Mouse (Mus musculus): Measurements from ENCODE around the gene Cables2. TPM values are rescaled to one million over a fixed set of nuclear protein-coding genes. Genes with fewer than 3 reads are reported as not detected.

Gene Cables2
- polyA plus RNA-seq, 1 experiment from 2014 or later: 20.8 TPM

DNA sequence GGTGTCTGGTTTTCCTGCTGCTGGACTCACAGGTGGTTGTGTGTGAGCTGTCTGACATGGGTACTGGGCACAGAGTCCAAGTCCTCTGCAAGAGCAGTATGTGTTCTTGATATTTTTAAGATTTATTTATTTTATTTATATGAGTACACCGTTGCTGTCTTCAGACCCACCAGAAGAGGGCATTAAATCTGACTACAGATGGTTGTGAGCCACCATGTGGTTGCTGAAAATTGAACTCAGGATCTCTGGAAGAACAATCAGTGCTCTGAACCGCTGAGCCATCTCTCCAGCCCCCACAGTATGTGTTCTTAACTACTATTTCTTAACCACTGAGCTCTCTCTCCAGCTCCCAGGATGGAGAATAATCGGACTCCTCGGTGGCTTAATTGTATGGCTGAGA is 28.9 kb upstream of the Cables2 start:
- WGBS: 85% methylated on average over 4 of the region's 4 CpGs
- Histone ChIP-seq H3K27me3 (no peaks in the 10 kb centered on the region), H3K27ac (no peak overlapping the region), H3K9me3 (no peaks in the 10 kb centered on the region), H3K4me3 (replicated peaks) (no peak overlapping the region), H3K4me1 (no peaks in the 10 kb centered on the region), H3K36me3 (replicated peaks) (no peaks in the 10 kb centered on the region), H3K9ac (no peak overlapping the region), H3K4me2 (no peak overlapping the region)
- ATAC-seq (ENCODE audit: low FRiP score): no peak

DNA sequence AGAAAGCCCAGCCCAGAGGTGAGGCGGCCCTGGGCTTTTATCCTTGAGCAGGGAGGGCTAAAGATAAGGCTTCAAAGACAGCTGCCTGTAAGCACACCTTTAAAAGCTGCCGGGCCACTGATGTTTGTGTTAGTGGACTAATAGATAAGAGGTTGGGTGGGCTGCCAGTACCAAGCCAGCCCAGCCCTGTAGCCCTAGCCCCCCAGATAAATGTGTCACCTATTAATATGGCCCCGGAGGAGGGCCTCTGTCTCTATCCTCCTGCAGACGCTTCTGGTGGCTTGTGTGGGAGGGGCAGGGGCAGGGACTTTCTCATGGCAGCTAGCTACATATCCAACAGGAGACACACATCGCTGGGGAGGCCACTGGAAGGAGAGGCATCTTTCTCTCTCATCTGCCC is 27.5 kb upstream of the Cables2 start:
- no peaks in the 10 kb centered on the region for H3K36me3 ChIP-seq (replicated peaks)
- H3K27me3 ChIP-seq: no peaks in the 10 kb centered on the region
- no peaks in the 10 kb centered on the region for H3K9me3 ChIP-seq
- H3K27ac ChIP-seq: no peak overlapping the region
- H3K4me3 ChIP-seq (replicated peaks): no peak overlapping the region
- no peaks in the 10 kb centered on the region for H3K4me1 ChIP-seq
- ATAC-seq (ENCODE audit: low FRiP score): no peak
- H3K4me2 ChIP-seq: no peak overlapping the region
- 73% methylated on average over 5 of the region's 5 CpGs for WGBS
- no peak overlapping the region for H3K9ac ChIP-seq

DNA sequence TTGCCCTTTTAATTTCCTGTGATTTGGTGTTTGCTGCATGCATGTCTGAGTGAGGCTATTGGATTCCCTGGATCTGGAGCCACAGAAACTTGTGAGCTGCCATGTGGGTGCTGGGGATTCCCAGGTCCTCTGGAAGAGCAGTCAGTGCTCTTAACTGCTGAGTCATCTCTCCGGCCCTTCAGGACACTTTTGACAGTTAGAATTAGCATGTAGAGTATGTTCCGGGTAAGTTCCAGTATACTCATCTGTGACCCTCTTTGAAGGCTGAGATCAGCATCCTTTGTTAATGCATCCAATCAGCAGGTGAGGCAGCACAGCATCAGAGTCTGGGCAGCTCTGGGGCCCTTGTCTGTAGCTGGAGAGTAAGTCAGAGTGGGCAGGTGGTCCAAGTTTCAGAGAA is 27.0 kb upstream of the Cables2 start:
- Histone ChIP-seq H3K9ac (no peak overlapping the region), H3K36me3 (replicated peaks) (no peaks in the 10 kb centered on the region), H3K27me3 (no peaks in the 10 kb centered on the region), H3K4me1 (no peaks in the 10 kb centered on the region), H3K27ac (no peak overlapping the region), H3K4me3 (replicated peaks) (no peak overlapping the region), H3K4me2 (no peak overlapping the region), H3K9me3 (no peaks in the 10 kb centered on the region)
- ATAC-seq (ENCODE audit: low FRiP score): no peak
- WGBS: 84% methylated on average over 2 of the region's 2 CpGs

DNA sequence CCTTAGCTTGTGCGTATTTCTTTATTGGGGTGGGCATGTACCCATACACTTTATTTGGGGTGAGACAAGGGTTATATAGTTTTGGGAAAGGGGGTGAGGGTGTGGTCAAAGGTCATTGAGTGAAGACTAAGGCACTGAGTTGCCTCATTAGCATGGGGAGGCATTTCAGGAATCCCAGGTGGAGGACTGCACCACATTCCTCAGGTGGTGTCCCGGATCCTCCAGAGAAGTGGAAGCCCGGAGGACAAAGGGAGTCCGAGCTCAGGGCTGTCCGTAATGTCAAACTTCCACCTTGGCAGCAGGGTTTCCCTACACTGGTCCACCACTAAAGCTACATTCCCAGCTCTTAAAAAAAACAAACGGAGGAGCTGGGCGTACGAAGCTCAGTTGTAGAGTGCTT is 19.6 kb upstream of the Cables2 start:
- H3K4me1 ChIP-seq: no peaks in the 10 kb centered on the region
- H3K4me2 ChIP-seq: no peak overlapping the region
- 82% methylated on average over 8 of the region's 8 CpGs for WGBS
- no peak overlapping the region for H3K4me3 ChIP-seq (replicated peaks)
- H3K27ac ChIP-seq: no peak overlapping the region
- ATAC-seq (ENCODE audit: low FRiP score): no peak
- no peaks in the 10 kb centered on the region for H3K36me3 ChIP-seq (replicated peaks)
- no peak overlapping the region for H3K9ac ChIP-seq
- H3K27me3 ChIP-seq: 0 out of 2 replicates have a peak, but pooled peaks cover 8% of the 10 kb centered on the region
- H3K9me3 ChIP-seq: no peaks in the 10 kb centered on the region

DNA sequence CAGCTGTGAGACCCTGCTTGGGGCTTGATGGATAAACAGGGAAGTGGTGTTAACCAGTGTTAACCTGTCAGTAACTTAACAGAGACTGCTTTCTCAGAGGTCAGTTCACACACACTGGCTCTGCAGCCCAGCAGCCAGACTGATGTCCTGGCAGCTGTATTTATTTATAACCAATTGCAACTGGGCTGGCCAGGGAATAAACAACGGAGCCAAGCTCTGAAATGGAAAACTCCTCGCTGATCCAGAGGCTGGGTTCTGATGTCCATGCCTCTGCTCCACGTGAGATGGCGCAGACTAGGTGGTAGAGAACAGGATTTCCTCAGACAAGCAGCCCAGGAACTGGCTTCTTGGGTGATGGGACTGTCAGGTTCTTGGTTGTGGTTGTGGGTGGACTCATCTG is 18.7 kb upstream of the Cables2 start:
- H3K9me3 ChIP-seq: no peaks in the 10 kb centered on the region
- no peak overlapping the region for H3K27ac ChIP-seq
- ATAC-seq (ENCODE audit: low FRiP score): no peak
- no peaks in the 10 kb centered on the region for H3K36me3 ChIP-seq (replicated peaks)
- H3K27me3 ChIP-seq: 0 out of 2 replicates have a peak, but pooled peaks cover 8% of the 10 kb centered on the region
- no peak overlapping the region for H3K4me2 ChIP-seq
- H3K4me3 ChIP-seq (replicated peaks): no peak overlapping the region
- WGBS: 79% methylated on average over 4 of the region's 4 CpGs
- H3K4me1 ChIP-seq: no peaks in the 10 kb centered on the region
- no peak overlapping the region for H3K9ac ChIP-seq

DNA sequence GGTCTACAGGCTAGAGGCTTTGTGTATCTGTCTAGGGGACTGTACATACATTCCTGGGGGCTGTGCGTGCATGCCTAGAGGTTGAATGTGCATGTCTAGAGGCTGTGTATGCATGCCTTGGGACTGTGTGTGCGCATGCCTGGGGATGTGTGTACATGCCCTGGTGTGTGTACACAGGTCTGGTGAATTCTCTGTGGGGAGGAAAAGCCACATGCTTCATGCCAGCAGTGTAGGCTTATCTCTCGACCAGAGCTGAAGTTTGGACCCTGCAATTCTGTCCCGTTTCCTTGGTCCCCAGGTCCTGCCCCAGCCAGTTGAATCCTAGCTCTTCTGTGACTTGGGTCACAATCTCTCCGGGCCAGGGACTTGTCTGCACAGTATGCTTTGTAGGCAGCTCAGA is 18.3 kb upstream of the Cables2 start:
- H3K9me3 ChIP-seq: no peaks in the 10 kb centered on the region
- H3K27me3 ChIP-seq: 0 out of 2 replicates have a peak, but pooled peaks cover 8% of the 10 kb centered on the region
- H3K36me3 ChIP-seq (replicated peaks): no peaks in the 10 kb centered on the region
- H3K4me2 ChIP-seq: no peak overlapping the region
- H3K27ac ChIP-seq: no peak overlapping the region
- no peak overlapping the region for H3K4me3 ChIP-seq (replicated peaks)
- no peaks in the 10 kb centered on the region for H3K4me1 ChIP-seq
- WGBS: 90% methylated on average over 5 of the region's 5 CpGs
- ATAC-seq (ENCODE audit: low FRiP score): no peak
- H3K9ac ChIP-seq: no peak overlapping the region

DNA sequence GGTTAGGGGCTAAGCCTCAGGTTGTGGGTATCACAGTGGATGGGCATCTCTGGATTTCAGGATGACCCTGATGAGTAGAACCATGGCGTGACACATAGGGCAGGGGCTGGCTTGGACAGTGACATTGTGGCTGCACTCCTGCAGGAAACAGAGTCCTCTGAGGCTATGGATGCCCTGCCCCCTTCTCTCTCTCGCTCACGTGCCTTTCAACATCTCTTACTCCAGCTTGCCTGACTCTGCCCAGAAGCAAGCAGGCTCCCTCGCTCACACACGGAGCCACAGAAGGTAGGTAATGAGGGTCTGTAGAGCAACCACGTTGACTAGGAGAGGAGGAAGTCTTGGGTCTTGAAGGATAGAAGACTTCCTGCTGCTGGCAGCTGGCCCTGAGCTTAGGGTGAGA is 17.2 kb upstream of the Cables2 start:
- 66% methylated on average over 6 of the region's 6 CpGs for WGBS
- no peaks in the 10 kb centered on the region for H3K4me1 ChIP-seq
- no peak overlapping the region for H3K4me2 ChIP-seq
- no peak overlapping the region for H3K4me3 ChIP-seq (replicated peaks)
- H3K9me3 ChIP-seq: no peaks in the 10 kb centered on the region
- H3K27me3 ChIP-seq: 0 out of 2 replicates have a peak, but pooled peaks cover 8% of the 10 kb centered on the region
- ATAC-seq (ENCODE audit: low FRiP score): no peak
- no peak overlapping the region for H3K9ac ChIP-seq
- no peak overlapping the region for H3K27ac ChIP-seq
- H3K36me3 ChIP-seq (replicated peaks): no peaks in the 10 kb centered on the region

DNA sequence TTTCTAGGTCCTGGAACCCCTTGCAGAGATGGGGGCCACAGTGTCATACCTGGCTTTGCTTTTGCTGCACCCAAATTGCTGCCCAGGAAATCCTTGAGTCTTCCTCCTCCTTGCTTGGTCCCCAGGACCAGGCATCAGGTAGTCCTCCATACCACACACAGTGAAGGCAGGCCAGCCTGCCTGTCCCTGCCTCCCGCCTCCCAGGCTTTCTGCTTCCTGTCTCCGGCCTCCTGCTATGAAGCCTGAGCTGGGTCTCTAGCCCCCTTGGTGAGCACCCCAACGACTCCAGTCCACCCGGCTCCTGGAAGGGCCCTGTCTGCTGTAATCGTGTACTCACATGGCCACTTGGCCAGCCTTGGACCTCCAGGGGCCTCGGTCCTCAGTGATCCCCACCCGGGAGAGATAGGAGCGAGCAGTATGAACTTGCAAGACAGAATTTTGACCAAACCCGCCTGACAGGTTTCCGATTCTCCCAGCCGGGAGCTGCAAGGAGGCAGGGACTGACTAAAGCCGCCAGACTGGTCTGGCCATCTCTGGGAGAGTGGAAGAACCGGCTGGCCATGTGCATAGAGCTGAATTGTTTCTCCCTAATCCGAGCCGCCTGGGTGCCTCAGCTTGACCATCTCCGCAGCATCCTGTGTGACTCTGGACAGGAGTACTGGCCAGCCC is 16.3 kb upstream of the Cables2 start, which contains the start of gene Rbbp8nl:
Gene Rbbp8nl (minus strand): TSS at position 440 of the 669 bp plus-strand sequence.
- no peaks in the 10 kb centered on the region for H3K9me3 ChIP-seq
- ATAC-seq (ENCODE audit: low FRiP score): no peak
- no peaks in the 10 kb centered on the region for H3K36me3 ChIP-seq (replicated peaks)
- H3K4me3 ChIP-seq (replicated peaks): no peak within 1 kb of the TSS
- no peak within 1 kb of the TSS for H3K9ac ChIP-seq
- 42% methylated on average over 16 of the region's 16 CpGs for WGBS
- no peak within 1 kb of the TSS for H3K27ac ChIP-seq
- no peaks in the 10 kb centered on the region for H3K4me1 ChIP-seq
- H3K27me3 ChIP-seq: 0 out of 2 replicates have a peak, but pooled peaks cover 8% of the 10 kb centered on the region
- no peak within 1 kb of the TSS for H3K4me2 ChIP-seq

DNA sequence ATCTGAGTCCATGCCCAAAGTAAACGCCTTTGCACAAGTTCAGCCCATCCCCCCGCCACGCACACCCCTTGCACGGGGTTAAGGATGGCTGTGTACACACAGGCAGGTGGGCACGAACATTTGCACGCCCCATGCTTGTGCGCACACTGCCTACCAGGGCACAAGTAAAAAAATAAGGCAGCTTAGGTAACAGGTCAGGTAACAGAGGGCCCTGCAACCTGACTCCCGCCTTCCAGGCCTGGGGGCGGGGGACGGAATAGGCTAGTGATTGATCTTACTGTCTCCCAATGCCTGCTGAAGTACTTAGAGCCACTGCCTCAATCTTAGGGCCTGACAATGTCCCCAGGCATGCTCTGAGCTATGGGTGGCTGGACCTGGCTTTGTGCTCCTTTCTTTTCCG is 15.7 kb upstream of the Cables2 start:
- Histone ChIP-seq H3K4me2 (no peak overlapping the region), H3K4me3 (replicated peaks) (no peak overlapping the region), H3K4me1 (no peaks in the 10 kb centered on the region), H3K36me3 (replicated peaks) (no peaks in the 10 kb centered on the region), H3K27me3 (0 out of 2 replicates have a peak, but pooled peaks cover 8% of the 10 kb centered on the region), H3K9me3 (no peaks in the 10 kb centered on the region), H3K27ac (no peak overlapping the region), H3K9ac (no peak overlapping the region)
- ATAC-seq (ENCODE audit: low FRiP score): no peak
- 64% methylated on average over 11 of the region's 11 CpGs for WGBS

DNA sequence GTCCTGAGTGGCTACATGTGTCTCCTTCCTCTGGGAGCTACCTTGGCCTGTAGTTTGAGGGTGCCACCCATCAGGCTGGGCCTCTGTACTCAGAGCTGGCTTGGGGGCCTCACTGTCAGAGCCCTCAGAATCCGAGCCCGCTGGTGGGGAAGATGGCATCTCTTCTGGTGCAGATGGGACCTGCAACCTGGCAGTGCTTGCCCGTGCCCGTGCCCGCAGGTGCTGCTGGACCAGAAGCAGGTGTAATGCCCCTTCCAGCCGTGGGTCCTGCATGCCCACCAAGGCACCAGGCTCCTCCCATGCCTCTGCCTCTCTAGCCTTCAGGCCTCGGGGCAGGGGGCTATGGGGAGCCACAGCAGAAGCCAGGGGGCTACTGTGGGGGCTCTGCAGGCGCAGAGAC is 6.0 kb upstream of the Cables2 start:
- ATAC-seq (ENCODE audit: low FRiP score): no peak

DNA sequence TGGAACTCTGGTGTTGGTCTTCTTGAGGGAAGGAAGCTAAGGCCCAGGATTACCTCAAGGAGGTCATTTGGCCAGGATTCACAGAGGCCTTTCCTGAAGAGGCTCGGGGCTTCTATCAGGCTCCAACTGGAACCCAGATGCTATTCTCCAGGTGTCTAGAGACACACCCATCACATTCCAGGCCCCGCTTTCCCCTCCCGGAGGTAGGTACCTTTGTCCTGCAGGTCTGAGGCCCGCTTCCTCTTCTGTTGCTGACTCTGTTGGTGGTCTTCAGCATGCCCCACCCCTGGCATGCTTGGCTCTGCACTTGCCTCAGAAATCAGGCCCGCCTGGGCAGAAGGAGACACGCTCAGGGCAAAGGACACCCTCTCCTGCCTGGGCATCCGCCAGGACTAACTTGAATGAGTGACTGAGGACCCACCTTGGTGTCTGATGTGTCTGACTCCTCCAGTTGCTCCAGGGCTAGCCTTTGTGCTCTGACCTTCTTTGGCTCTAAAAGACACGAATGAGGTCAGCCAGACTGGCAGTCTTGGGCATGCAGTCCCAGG is 4.6 kb upstream of the Cables2 start:
- Histone ChIP-seq H3K4me3 (replicated peaks) (no peak overlapping the region), H3K9ac (no peak overlapping the region), H3K36me3 (replicated peaks) (no peaks in the 10 kb centered on the region), H3K27me3 (peaks cover 20% of the 10 kb centered on the region), H3K4me2 (no peak overlapping the region), H3K27ac (no peak overlapping the region), H3K9me3 (no peaks in the 10 kb centered on the region), H3K4me1 (peaks cover 7% of the 10 kb centered on the region)
- ATAC-seq (ENCODE audit: low FRiP score): no peak
- 65% methylated on average over 8 of the region's 8 CpGs for WGBS

More for the DNA sequence above, 6.0 kb upstream of the Cables2 start:
- 0 out of 2 replicates have a peak, but pooled peaks cover 3% of the 10 kb centered on the region for H3K4me1 ChIP-seq
- no peaks in the 10 kb centered on the region for H3K36me3 ChIP-seq (replicated peaks)
- H3K9me3 ChIP-seq: no peaks in the 10 kb centered on the region
- WGBS: 83% methylated on average over 8 of the region's 8 CpGs
- no peak overlapping the region for H3K27ac ChIP-seq
- H3K4me3 ChIP-seq (replicated peaks): no peak overlapping the region
- H3K27me3 ChIP-seq: peaks cover 16% of the 10 kb centered on the region
- no peak overlapping the region for H3K9ac ChIP-seq
- no peak overlapping the region for H3K4me2 ChIP-seq

DNA sequence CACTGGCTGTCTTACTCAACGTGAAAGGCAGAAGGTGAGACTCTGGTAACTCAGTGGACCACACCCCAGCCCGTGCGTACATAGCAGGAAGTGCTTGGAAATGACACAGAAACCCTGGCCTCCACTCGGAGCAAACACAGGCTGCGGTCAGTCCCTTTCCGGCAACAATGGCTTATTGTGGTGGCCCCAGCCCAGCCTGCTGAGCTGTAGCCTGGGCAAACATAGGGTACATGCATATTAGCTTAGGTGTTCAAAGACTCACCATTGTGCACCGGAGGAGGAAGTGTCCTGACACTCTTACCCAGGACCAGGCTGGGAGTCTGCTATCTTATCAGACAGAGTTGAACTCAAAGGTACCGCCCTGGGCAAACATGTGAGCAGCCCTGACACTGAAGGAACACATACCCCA is 3.6 kb upstream of the Cables2 start:
- ATAC-seq (ENCODE audit: low FRiP score): no peak
- H3K9me3 ChIP-seq: no peaks in the 10 kb centered on the region
- no peak overlapping the region for H3K4me2 ChIP-seq
- no peak overlapping the region for H3K27ac ChIP-seq
- no peak overlapping the region for H3K9ac ChIP-seq
- H3K27me3 ChIP-seq: peaks cover 20% of the 10 kb centered on the region
- WGBS: 67% methylated on average over 8 of the region's 8 CpGs
- H3K36me3 ChIP-seq (replicated peaks): no peaks in the 10 kb centered on the region
- H3K4me3 ChIP-seq (replicated peaks): no peak overlapping the region
- peaks cover 17% of the 10 kb centered on the region for H3K4me1 ChIP-seq

DNA sequence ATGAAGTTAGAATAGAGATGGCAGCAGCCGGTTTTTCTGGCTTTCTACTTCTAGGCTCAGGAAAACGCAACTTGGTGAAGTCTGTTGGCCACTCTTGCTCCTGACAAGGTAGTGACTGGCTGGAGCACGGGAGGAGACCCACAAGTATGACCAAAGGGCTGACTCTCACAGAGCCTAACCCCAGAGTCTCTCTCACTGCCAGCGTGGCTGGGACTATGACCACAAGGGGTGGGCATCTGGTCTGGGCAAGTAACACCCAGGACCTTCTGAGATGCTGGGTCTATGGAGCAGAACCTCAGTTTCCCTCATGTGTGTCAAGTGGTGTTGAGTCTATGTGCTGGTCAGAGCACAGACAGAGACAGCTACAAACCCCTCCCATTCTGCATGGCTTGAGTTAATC is 3.1 kb upstream of the Cables2 start:
- Histone ChIP-seq H3K9ac (no peak overlapping the region), H3K9me3 (no peaks in the 10 kb centered on the region), H3K4me2 (no peak overlapping the region), H3K27me3 (peaks cover 20% of the 10 kb centered on the region), H3K4me3 (replicated peaks) (no peak overlapping the region), H3K27ac (no peak overlapping the region), H3K4me1 (peaks cover 21% of the 10 kb centered on the region), H3K36me3 (replicated peaks) (no peaks in the 10 kb centered on the region)
- no peak for ATAC-seq (ENCODE audit: low FRiP score)
- 63% methylated on average over 4 of the region's 4 CpGs for WGBS
